ENCODE assay signal across 10 mouse cellular contexts in the genomic region with DNA sequence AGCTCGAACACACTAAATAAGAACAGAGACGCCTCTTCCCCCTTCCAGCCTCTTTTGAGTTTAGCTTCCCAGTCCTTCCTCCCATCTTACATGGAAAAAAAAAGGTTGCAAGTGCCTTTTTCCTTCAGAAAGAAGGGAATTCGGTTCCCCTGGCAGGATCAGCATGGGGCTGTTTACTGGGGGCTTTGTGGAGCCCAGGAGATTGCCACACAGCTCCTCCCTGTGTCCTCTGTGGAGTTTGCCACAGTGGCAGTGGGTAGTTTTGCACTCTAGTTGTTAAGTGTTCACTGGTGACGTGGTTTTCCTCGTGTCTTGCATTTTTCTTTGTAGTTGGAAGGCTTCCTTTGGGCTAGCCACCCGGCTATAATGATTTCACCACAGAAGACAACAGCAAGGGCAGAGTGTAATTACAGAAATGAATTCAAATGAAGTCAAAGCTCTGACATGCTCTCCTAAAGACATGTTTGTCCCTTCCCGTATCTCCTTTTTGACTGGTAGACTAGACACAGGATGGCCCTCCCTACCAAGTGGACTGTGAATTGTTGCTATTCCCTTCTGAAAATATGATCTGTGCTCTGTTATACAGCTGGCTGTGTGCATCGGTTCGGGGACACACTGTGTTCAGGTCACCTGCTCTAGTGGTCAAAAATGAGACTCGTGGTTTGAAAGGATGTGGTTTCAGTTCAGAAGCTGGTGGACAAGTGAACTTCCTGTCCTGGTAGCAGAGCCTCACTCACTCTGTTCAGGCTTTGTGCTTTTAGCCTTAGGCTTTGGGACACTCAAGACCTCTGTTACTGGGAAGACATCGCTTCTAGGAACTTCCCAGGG. TPM values are rescaled to one million over a fixed set of nuclear protein-coding genes. Genes with fewer than 3 reads are reported as not detected.
A peak's percentile ranks its signal among the peaks of the same experiment; 100 is the strongest.
DNase-seq lines count a peak whose midpoint lies in the region; ATAC-seq and TF ChIP-seq lines count a peak whose summit lies in the region.
"Had no signal": no experiment of that assay in that cellular context is flagged by ENCODE, and none has a peak within 500 bp of the region (broad histone marks: within the 10 kb centered on the region; RNA-seq: fewer than 3 reads in every experiment).

No protein-coding gene starts in this region.

- WGBS in forebrain, postnatal 0 days: 28% methylated on average over 11 of the region's 11 CpGs
- WGBS in midbrain, embryonic 13.5 days: 47% methylated on average over 11 of the region's 11 CpGs
- WGBS in lung, adult 2 months: 65% methylated on average over 11 of the region's 11 CpGs

- DNase-seq in A20 (ENCODE audit: low read depth, low spot score) (peak; percentile 20), CH12.LX (ENCODE audit: extremely low read depth) (peak; percentile 44)
- peak; percentile 26 for DNase-seq in forebrain, postnatal 0 days
- DNase-seq in right cerebral cortex, postnatal 4 days: no peak
- DNase-seq in kidney, adult 18-20 months: no peak
- no peak for DNase-seq in lung, adult 2 months
- DNase-seq: heart, postnatal 14 days; liver had no signal

- in situ Hi-C loops in CH12.LX (cut with MboI; ENCODE audit: low pct_ligation_motif_present, low pct_unique_long_range_greater_than_20kb, low sequenced_read_pairs): no loop called here

- peaks cover 12 to 62% of the 10 kb centered on the region in 2 experiments for H3K4me1 ChIP-seq in CH12.LX (ENCODE audit: control insufficient read depth in 1 of 2, insufficient read depth in 2 of 2)
- H3K4me1 ChIP-seq in forebrain, postnatal 0 days (ENCODE audit: insufficient read depth): peaks cover 9% of the 10 kb centered on the region; the same call in 1 of the 2 replicates
- peaks cover 20% of the 10 kb centered on the region for H3K4me1 ChIP-seq in midbrain, embryonic 13.5 days (replicated peaks)
- H3K4me1 ChIP-seq in lung, adult 2 months (ENCODE audit: control insufficient read depth, insufficient read depth, low read length): peaks cover 10% of the 10 kb centered on the region

- no peak for TF ChIP-seq POLR2A in CH12.LX (IDR thresholded peaks at IDR 0.05; ENCODE audit: low read depth, low read length)
- no peak for TF ChIP-seq POLR2A in lung, adult 2 months (IDR thresholded peaks at IDR 0.05; ENCODE audit: borderline replicate concordance, extremely low read depth, low read depth, low read length)

- H3K9me3 ChIP-seq in CH12.LX (replicated peaks; ENCODE audit: low read length): no peaks in the 10 kb centered on the region
- no peaks in the 10 kb centered on the region for H3K9me3 ChIP-seq in forebrain, postnatal 0 days (ENCODE audit: low read length)
- no peaks in the 10 kb centered on the region for H3K9me3 ChIP-seq in midbrain, embryonic 13.5 days

- TF ChIP-seq EP300 in CH12.LX (IDR thresholded peaks at IDR 0.05; ENCODE audit: low read length): peak; percentile 84

- H3K9ac ChIP-seq in CH12.LX (ENCODE audit: insufficient read depth, low read depth): no peak overlapping the region
- no peak overlapping the region for H3K9ac ChIP-seq in forebrain, postnatal 0 days
- 0 out of 2 replicates have a peak overlapping the region, but pooled peaks have one; percentile 2 for H3K9ac ChIP-seq in midbrain, embryonic 13.5 days (replicated peaks)

- no peaks in the 10 kb centered on the region for H3K27me3 ChIP-seq in CH12.LX (replicated peaks)
- no peaks in the 10 kb centered on the region for H3K27me3 ChIP-seq in forebrain, postnatal 0 days (ENCODE audit: insufficient read depth, low read length)
- no peaks in the 10 kb centered on the region for H3K27me3 ChIP-seq in midbrain, embryonic 13.5 days

- no peaks in the 10 kb centered on the region for H3K79me2 ChIP-seq in CH12.LX (replicated peaks; ENCODE audit: control insufficient read depth, extremely low read depth, insufficient read depth, poor library complexity, severe bottlenecking)

- H3K36me3 ChIP-seq in CH12.LX (replicated peaks in 1 of 2; ENCODE audit: control insufficient read depth in 1 of 2, insufficient read depth in 1 of 2, low read length in 1 of 2): peaks cover 3 to 61% of the 10 kb centered on the region in 2 experiments
- H3K36me3 ChIP-seq in forebrain, postnatal 0 days (ENCODE audit: insufficient read depth): peaks cover 4% of the 10 kb centered on the region; the same call in 1 of the 2 replicates
- H3K36me3 ChIP-seq in midbrain, embryonic 13.5 days: peaks cover 23% of the 10 kb centered on the region

- TF ChIP-seq RAD21 in CH12.LX (IDR thresholded peaks at IDR 0.05; ENCODE audit: low read depth, low read length): no peak

- no peak overlapping the region for H3K27ac ChIP-seq in CH12.LX (ENCODE audit: insufficient read depth, low read depth)
- H3K27ac ChIP-seq in forebrain, postnatal 0 days (ENCODE audit: low read depth, low read length): peak overlapping the region; percentile 4; the same call in 1 of the 2 replicates
- H3K27ac ChIP-seq in midbrain, embryonic 13.5 days: peak overlapping the region; percentile 81

- ATAC-seq in forebrain, postnatal 0 days: peak; percentile 77
- peak; percentile 74 for ATAC-seq in midbrain, embryonic 13.5 days

- H3K4me2 ChIP-seq in CH12.LX (ENCODE audit: insufficient read depth, low read depth, poor library complexity, severe bottlenecking): peak overlapping the region; percentile 11; the same call in 1 of the 2 replicates
- no peak overlapping the region for H3K4me2 ChIP-seq in forebrain, postnatal 0 days (ENCODE audit: low read depth)
- peak overlapping the region; percentile 17; the same call in 1 of the 2 replicates for H3K4me2 ChIP-seq in midbrain, embryonic 13.5 days (replicated peaks)

- dilution Hi-C loops in CH12.LX (cut with MboI; ENCODE audit: extremely low pct_ligation_motif_present, extremely low pct_unique_long_range_greater_than_20kb, low sequenced_read_pairs): no loop called here

- no peak overlapping the region for H3K4me3 ChIP-seq in CH12.LX (replicated peaks in 1 of 3; ENCODE audit: low read depth in 2 of 3, low read length in 2 of 3, poor library complexity in 1 of 3)
- H3K4me3 ChIP-seq in forebrain, postnatal 0 days (ENCODE audit: low read depth, low read length): no peak overlapping the region
- no peak overlapping the region for H3K4me3 ChIP-seq in midbrain, embryonic 13.5 days (replicated peaks)
- H3K4me3 ChIP-seq in lung, adult 2 months (replicated peaks; ENCODE audit: extremely low read depth, low read depth, low read length): no peak overlapping the region

- TF ChIP-seq CTCF in CH12.LX (conservative IDR thresholded peaks at IDR 0.05 in 1 of 2, IDR thresholded peaks at IDR 0.05 in 1 of 2; ENCODE audit: low read depth in 2 of 2, low read length in 2 of 2): no peak
- TF ChIP-seq CTCF in forebrain, postnatal 0 days (IDR thresholded peaks at IDR 0.05; ENCODE audit: low read depth): no peak; the same call in 1 of the 2 replicates
- TF ChIP-seq CTCF in lung, adult 2 months (IDR thresholded peaks at IDR 0.05; ENCODE audit: insufficient read depth, low read length): no peak

TF ChIP-seq in CH12.LX, 34 proteins besides CTCF, POLR2A, EP300 and RAD21 (continues in another document):
- no peak for TF ChIP-seq POLR2AphosphoS2 (IDR thresholded peaks at IDR 0.05; ENCODE audit: low read depth, low read length)
- TF ChIP-seq SIN3A (IDR thresholded peaks at IDR 0.05; ENCODE audit: low read length): no peak
- TF ChIP-seq ZC3H11A (IDR thresholded peaks at IDR 0.05; ENCODE audit: low read depth, low read length): no peak
- peak; percentile 22; the same call in 1 of the 2 replicates for TF ChIP-seq CHD2 (IDR thresholded peaks at IDR 0.05; ENCODE audit: low read length)
- TF ChIP-seq USF2 (conservative IDR thresholded peaks at IDR 0.05; ENCODE audit: low read depth, low read length): no peak
- peak; percentile 99 for TF ChIP-seq BHLHE40 (IDR thresholded peaks at IDR 0.05; ENCODE audit: low read depth, low read length)
- no peak for TF ChIP-seq UBTF (IDR thresholded peaks at IDR 0.05; ENCODE audit: low read depth, low read length)
- TF ChIP-seq RCOR1 (conservative IDR thresholded peaks at IDR 0.05; ENCODE audit: low read depth, low read length): peak; percentile 94
- no peak for TF ChIP-seq ZNF384 (IDR thresholded peaks at IDR 0.05; ENCODE audit: low read depth, low read length)
- peak; percentile 89 for TF ChIP-seq TCF12 (IDR thresholded peaks at IDR 0.05; ENCODE audit: low read depth, low read length)
- no peak for TF ChIP-seq HCFC1 (IDR thresholded peaks at IDR 0.05; ENCODE audit: low read depth, low read length)
- 0 out of 2 replicates have a peak, but pooled peaks have one; percentile 19 for TF ChIP-seq MAZ (IDR thresholded peaks at IDR 0.05; ENCODE audit: low read depth, low read length)
- no peak; the same call in 1 of the 2 replicates for TF ChIP-seq JUN (IDR thresholded peaks at IDR 0.05; ENCODE audit: insufficient read depth, low read depth, low read length)
- TF ChIP-seq E2F4 (IDR thresholded peaks at IDR 0.05; ENCODE audit: insufficient replicate concordance, low read depth, low read length): no peak
- 0 out of 2 replicates have a peak, but pooled peaks have one; percentile 32 for TF ChIP-seq MAX (IDR thresholded peaks at IDR 0.05; ENCODE audit: low read length)
- TF ChIP-seq NELFE (IDR thresholded peaks at IDR 0.05; ENCODE audit: low read depth, low read length): no peak
- peak; percentile 78 for TF ChIP-seq IRF4 (IDR thresholded peaks at IDR 0.05; ENCODE audit: low read depth, low read length)
- no peak for TF ChIP-seq KAT2A (IDR thresholded peaks at IDR 0.05; ENCODE audit: insufficient replicate concordance, low read length)
- no peak for TF ChIP-seq NRF1 (IDR thresholded peaks at IDR 0.05; ENCODE audit: low read depth, low read length)
- TF ChIP-seq JUND (conservative IDR thresholded peaks at IDR 0.05; ENCODE audit: low read depth, low read length): no peak
- TF ChIP-seq USF1 (IDR thresholded peaks at IDR 0.05; ENCODE audit: low read depth, low read length): no peak

RNA-seq across cellular contexts. Expression of gene 1700056E22Rik, which starts 32.6 kb away (rescaled TPM):
- total RNA-seq in CH12.LX (2012; rRNA removed): 0.25 and 0.34 TPM in 2 replicates
- 0.26 TPM in 1 of 2 replicates, not detected in the other for total RNA-seq in CH12.LX (2014; rRNA removed)
- polyA plus RNA-seq in CH12.LX (2012; ENCODE audit: insufficient read length, low read depth): 1.0 and 1.6 TPM in 2 replicates
- 0.38 TPM in 1 of 2 replicates, not detected in the other for total RNA-seq in forebrain, postnatal 0 days (2014; rRNA removed)
- 0.59 and 0.97 TPM in 2 replicates for polyA plus RNA-seq in forebrain, postnatal 0 days (2015; fragmentation: Nextera tagmentation; extraction: Ambion mirVana)
- 0.94 and 1.6 TPM in 2 replicates for polyA plus RNA-seq in midbrain, embryonic 13.5 days (2015; fragmentation: Nextera tagmentation; extraction: Ambion mirVana)
- 0.97 and 1.9 TPM in 2 replicates for polyA plus RNA-seq in lung, adult 2 months (2012; rRNA removed)
- total RNA-seq: layer of hippocampus, adult 18-20 months had no signal

RNA-seq across cellular contexts. Expression of gene Dusp10, which starts 53.6 kb away (rescaled TPM):
- total RNA-seq in CH12.LX (2012; rRNA removed) (2.4 and 2.8 TPM in 2 replicates), CH12.LX (2014; rRNA removed) (11.2 and 14.2 TPM in 2 replicates)
- polyA plus RNA-seq in CH12.LX (2012; ENCODE audit: insufficient read length, low read depth): 13.9 and 16.1 TPM in 2 replicates
- total RNA-seq in forebrain, postnatal 0 days (2014; rRNA removed): 4.3 and 8.9 TPM in 2 replicates
- polyA plus RNA-seq in forebrain, postnatal 0 days (2015; fragmentation: Nextera tagmentation; extraction: Ambion mirVana): 3.8 and 4.5 TPM in 2 replicates
- polyA plus RNA-seq in midbrain, embryonic 13.5 days (2015; fragmentation: Nextera tagmentation; extraction: Ambion mirVana): 5.7 and 6.1 TPM in 2 replicates
- polyA plus RNA-seq in lung, adult 2 months (2012; rRNA removed): 13.6 and 16.4 TPM in 2 replicates

Comparison
In these comparisons a context has a peak if more than half of its experiments do, and no peak if none do; other contexts are left out.
1. DNase-seq: peak in A20 (single experiment), CH12.LX (single experiment) and forebrain, postnatal 0 days (single experiment); none in right cerebral cortex, postnatal 4 days (single experiment), kidney, adult 18-20 months (single experiment) and lung, adult 2 months (single experiment).